ENCODE assay signal across 9 mouse cellular contexts in genomic region chr7:128379162-128379805, GRCm38 (mm10). TPM values are rescaled to one million over a fixed set of nuclear protein-coding genes. Genes with fewer than 3 reads are reported as not detected.
DNase-seq lines count a peak whose midpoint lies in the region; ATAC-seq lines count a peak whose summit lies in the region.
"Had no signal": no experiment of that assay in that cellular context is flagged by ENCODE, and none has a peak within 500 bp of the region (broad histone marks: within the 10 kb centered on the region; RNA-seq: fewer than 3 reads in every experiment).

No protein-coding gene starts in this region.

- no peaks in the 10 kb centered on the region for H3K4me1 ChIP-seq in embryonic facial prominence, embryonic 15.5 days
- H3K4me1 ChIP-seq in intestine, embryonic 14.5 days (replicated peaks; ENCODE audit: control insufficient read depth, insufficient read depth, low read length): 0 out of 2 replicates have a peak, but pooled peaks cover 6% of the 10 kb centered on the region

- no peaks in the 10 kb centered on the region for H3K9me3 ChIP-seq in embryonic facial prominence, embryonic 15.5 days (replicated peaks)
- no peaks in the 10 kb centered on the region for H3K9me3 ChIP-seq in intestine, embryonic 14.5 days (ENCODE audit: control insufficient read depth, low read length)

- WGBS in embryonic facial prominence, embryonic 15.5 days: 54% methylated on average over 16 of the region's 16 CpGs
- 50% methylated on average over 16 of the region's 16 CpGs for WGBS in intestine, embryonic 14.5 days

- no peak overlapping the region for H3K4me3 ChIP-seq in embryonic facial prominence, embryonic 15.5 days (replicated peaks)
- H3K4me3 ChIP-seq in intestine, embryonic 14.5 days (ENCODE audit: low read depth, low read length): no peak overlapping the region

- H3K36me3 ChIP-seq in embryonic facial prominence, embryonic 15.5 days: no peaks in the 10 kb centered on the region
- H3K36me3 ChIP-seq in intestine, embryonic 14.5 days (ENCODE audit: control insufficient read depth, insufficient read depth, low read length): no peaks in the 10 kb centered on the region

- intact Hi-C loops in left cerebral cortex, postnatal 25 days (cut with DNase I): no loop called here

- H3K4me2 ChIP-seq in embryonic facial prominence, embryonic 15.5 days (replicated peaks): no peak overlapping the region
- H3K4me2 ChIP-seq in intestine, embryonic 14.5 days (ENCODE audit: low read length): peak overlapping the region; percentile 25; the same call in 1 of the 2 replicates

- DNase-seq in left cerebral cortex, postnatal 25 days (ENCODE audit: low spot score in 2 of 2): peak; percentile 18 to 20
- DNase-seq in left cerebral cortex, adult 11 months (ENCODE audit: low spot score): no peak
- DNase-seq in intestine, embryonic 14.5 days (ENCODE audit: low spot score): no peak
- peak; percentile 38 for DNase-seq in skeletal muscle tissue, adult 2 months (ENCODE audit: low read depth, low spot score)
- no peak for DNase-seq in T-cell, adult 2 months (ENCODE audit: low spot score)
- no peak for DNase-seq in spleen, adult 12 weeks (ENCODE audit: low spot score)
- DNase-seq: retina, postnatal 1 day had no signal

- ATAC-seq in embryonic facial prominence, embryonic 15.5 days (ENCODE audit: insufficient number of reproducible peaks, low FRiP score, low TSS enrichment, low read depth): no peak
- ATAC-seq in intestine, embryonic 14.5 days (replicated peaks; ENCODE audit: low FRiP score, low TSS enrichment, low read depth): no peak
- ATAC-seq: forebrain, embryonic 16.5 days had no signal

- 0 out of 2 replicates have a peak overlapping the region, but pooled peaks have one; percentile 44 for H3K27ac ChIP-seq in embryonic facial prominence, embryonic 15.5 days (replicated peaks)
- peak overlapping the region; percentile 87 for H3K27ac ChIP-seq in intestine, embryonic 14.5 days (ENCODE audit: low read depth)

- no peaks in the 10 kb centered on the region for H3K27me3 ChIP-seq in embryonic facial prominence, embryonic 15.5 days
- H3K27me3 ChIP-seq in intestine, embryonic 14.5 days (replicated peaks; ENCODE audit: control insufficient read depth, insufficient read depth, low read length): no peaks in the 10 kb centered on the region

- H3K9ac ChIP-seq in embryonic facial prominence, embryonic 15.5 days: no peak overlapping the region
- no peak overlapping the region for H3K9ac ChIP-seq in intestine, embryonic 14.5 days (ENCODE audit: low read length)

RNA-seq across cellular contexts. Expression of gene Rgs10, which starts 39.3 kb away (rescaled TPM):
- 10 to 100 TPM; 45.2 to 55.3 TPM for total RNA-seq in left cerebral cortex, postnatal 25 days (2021)
- polyA plus RNA-seq in embryonic facial prominence, embryonic 15.5 days (2015; fragmentation: Nextera tagmentation; extraction: Ambion mirVana): 14.0 and 14.8 TPM in 2 replicates
- 29.4 and 31.6 TPM in 2 replicates for polyA plus RNA-seq in intestine, embryonic 14.5 days (2014; fragmentation: Nextera tagmentation; extraction: Ambion mirVana)

Comparison
In these comparisons a context has a peak if more than half of its experiments do, and no peak if none do; other contexts are left out.
1. DNase-seq: peak in left cerebral cortex, postnatal 25 days (2 of 2) and skeletal muscle tissue, adult 2 months (single experiment); none in left cerebral cortex, adult 11 months (single experiment), intestine, embryonic 14.5 days (single experiment), T-cell, adult 2 months (single experiment) and spleen, adult 12 weeks (single experiment).